Mouse (Mus musculus) frontal cortex, postnatal 10 days (tissue): ENCODE measurements around the gene Ebi3.
"Not testable (repeated sequence)": the region's sequence is repeated elsewhere in the genome, so short reads cannot be mapped to it uniquely, and the experiment has no call there.

Source experiments
- DNase-seq, 2 experiments: peaks; one replicate each; pipeline ENCODE4 v3.0.0; 2022; ENCODE audit warnings: low spot score in 2 of 2, mixed read lengths in 1 of 2

The Ebi3 gene

DNA sequence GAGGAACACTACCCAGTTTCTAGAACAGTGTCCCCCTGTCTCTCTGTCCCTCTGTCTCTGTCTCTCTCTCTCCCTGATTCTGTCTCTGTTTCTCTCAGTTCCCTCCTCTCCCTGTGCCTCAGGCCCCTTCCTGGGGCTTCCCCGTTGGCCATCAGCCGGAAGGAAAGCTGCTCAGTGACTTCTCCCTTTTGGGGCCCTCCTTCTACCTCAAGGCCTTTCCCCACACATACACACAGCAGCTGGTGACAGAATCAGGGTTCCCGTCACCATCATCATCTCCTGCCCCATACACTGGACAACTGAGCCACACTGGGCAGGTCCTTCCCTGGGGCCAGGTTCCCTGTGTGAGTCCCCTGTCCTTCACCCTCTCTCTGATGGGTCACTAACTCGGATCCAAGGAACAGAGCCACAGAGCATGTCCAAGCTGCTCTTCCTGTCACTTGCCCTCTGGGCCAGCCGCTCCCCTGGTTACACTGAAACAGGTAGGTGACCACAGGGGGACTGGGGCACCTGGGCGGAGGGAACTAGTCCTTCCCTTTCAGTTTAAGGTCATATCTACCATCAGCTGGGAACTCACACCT is at the start of gene Ebi3:
TSS of gene Ebi3 (plus strand) at position 194 of the 581 bp plus-strand sequence.
- peak in 1 of 2 experiments; percentile 10 for DNase-seq

DNA sequence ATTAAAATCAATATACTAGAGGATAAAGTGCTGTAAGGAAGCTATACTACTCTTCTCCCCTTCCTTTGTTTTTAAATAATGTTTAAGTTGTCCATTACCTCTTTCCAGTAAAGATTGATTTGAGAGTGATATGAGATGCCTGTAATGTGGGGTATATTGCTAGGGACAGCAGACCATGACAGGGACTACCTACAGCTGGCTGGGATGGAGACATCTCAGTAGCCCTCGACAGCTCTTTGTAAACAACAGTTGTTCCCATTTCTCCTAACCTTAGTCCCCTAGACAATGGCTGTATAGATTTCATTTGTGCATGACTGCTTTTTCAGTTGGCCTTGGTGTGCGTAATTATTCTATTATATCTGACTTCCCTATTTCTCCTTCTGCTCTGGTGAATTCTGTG is 49.4 kb upstream of the Ebi3 start:
- no peak for DNase-seq

DNA sequence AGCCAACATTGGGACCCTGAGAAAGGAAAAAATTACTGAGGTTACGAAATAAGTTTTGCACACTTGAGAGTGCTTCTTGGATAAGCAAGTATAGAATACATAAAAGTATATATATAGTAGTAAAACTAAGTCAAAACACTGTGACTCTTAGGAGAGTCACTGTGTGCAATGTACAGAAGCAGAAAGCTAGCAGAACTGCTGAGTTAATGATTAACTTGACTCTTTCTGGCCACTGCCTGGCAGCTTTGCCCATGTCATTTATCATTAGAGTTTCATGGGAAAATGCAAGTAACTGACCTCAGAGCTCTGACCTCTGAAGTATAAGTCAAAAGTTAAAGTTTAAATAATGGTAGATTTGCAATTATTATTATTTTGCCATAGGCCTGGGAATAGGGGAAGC is 48.8 kb upstream of the Ebi3 start:
- no peak for DNase-seq

DNA sequence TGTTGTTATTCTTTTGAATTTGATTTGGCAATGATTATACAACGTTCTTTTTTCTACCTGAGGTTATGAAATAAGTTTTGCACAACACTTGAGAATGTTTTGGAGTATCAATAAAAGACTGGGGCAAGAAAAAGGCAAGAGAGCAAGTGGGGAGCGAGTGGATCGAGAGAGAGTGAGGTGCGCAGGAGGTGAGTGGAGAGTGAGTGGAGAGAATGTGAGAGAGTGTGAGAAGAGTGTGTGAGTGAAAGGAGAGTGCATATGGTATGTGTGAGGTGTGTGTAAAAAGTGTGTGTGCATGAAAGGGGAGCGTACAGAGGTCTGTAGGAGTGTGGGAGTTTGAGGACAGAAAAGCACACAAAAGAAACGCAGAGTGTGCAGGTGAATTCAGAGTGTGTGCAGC is 48.3 kb upstream of the Ebi3 start:
- DNase-seq = no peak

DNA sequence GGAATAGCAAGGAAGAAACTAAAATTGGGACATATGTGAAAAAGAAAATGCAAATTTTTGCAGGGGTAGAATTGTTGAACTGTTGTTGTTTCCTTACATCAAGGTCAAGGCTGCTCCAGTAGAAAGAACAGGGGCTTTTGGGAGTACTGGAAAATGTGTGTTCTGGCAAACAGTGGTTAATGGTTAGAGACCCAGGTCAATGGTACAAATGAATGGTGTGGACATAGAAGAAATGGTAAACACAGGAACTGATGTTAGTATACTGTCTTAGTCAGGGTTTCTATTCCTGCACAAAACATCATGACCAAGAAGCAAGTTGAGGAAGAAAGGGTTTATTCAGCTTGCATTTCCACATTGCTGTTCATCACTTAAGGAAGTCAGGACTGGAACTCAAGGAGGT is 45.8 kb upstream of the Ebi3 start:
- DNase-seq = no peak

DNA sequence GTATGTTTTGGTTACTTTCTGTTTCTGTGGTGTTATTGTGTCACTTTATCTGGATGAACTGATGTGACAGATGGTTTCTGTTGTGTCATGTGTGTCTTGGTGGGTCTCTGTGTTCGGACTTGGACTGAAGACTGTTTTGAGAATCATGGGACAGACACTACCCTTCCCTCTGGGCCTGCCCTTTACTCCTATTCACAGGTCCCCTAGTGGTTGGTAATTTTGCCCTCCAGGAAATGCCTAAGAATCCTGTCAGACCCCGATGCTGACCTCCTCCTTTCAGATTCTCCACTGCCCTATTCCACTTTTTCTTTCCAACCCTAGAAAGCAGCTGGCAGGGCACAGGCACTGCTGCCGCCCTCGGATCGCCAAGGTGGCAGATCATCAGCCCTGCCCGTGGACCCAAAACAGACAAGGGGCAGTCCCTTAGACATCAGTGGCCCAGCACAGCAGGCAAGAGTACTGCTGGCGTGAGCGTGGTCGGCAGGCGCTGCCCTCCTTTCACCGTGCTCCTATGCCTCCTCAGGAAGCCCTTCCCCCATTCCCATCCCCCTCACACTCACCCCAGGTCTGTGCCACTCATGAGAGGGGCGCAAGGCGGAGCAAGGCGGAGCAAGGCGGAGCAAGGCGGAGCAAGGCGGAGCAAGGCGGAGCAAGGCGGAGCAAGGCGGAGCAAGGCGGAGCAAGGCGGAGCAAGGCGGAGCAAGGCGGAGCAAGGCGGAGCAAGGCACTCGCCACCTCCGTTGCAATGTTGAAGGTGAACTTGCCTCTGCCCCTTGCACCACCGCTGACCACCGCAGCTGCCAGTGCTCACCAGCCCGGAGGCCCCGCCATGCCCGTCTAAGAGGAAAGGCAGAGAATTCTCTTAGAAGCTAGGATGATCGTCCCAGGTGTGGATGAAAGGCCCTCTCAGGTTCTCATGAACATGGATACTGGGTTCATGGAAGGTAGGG is 20.6 kb upstream of the Ebi3 start:
- DNase-seq = peak; percentile 69 to 70

DNA sequence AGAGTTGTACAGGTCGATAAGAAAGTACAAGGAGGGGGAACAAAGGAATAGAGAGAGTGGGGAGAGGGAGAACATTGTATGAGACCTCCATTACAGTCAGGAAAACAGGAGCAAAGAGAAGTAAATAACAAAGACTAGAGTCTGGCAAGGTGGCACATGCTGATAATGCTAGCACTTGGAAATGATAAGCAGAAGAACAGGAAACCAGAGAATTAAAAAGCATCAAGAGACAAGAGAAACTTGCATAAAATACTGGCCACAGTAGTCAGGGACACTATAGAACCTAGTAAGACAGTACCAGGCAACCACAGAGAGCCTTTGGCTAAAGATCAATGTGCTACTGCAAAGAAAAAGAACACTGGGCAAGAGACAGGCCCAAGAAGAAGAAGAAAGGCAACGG is 19.8 kb upstream of the Ebi3 start:
- DNase-seq = no peak

DNA sequence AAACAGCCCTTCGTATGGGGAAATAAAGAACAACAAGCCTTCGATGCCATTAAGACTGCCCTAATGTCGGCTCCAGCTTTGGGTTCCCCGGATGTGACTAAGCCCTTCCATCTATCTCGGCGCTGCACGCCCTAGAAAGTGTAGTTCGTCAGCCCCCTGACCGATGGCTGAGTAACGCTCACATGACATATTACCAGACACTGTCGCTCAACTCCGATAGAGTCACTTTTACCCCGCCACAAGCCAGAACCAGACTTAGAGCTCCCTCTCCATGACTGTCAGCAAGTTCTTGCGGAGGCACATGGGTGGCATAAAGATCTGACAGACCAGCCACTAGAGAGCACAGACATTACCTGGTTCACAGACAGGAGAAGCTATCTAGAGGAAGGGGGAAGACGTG is 19.2 kb upstream of the Ebi3 start:
- DNase-seq = no peak

DNA sequence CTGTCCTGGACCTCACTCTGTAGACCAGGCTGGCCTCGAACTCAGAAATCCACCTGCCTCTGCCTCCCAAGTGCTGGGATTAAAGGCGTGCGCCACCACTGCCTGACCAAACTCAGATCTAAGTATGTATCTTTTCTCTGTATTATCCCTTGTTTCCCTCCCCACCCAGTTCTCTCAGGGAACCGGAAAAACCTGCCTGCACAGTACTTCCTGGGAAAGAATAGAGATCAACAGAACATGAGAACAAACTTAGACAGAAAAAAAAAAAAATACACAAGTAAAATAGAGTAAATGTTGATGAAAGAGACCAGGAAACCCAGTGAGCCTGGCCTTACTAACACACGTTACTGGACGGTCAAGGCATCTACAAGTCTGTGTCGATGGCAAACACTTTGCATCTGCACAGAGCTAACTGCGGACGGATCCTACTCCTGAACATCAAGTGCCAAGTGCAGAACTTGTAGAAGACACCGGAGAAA is 8.0 kb upstream of the Ebi3 start:
- DNase-seq = not testable (repeated sequence)

DNA sequence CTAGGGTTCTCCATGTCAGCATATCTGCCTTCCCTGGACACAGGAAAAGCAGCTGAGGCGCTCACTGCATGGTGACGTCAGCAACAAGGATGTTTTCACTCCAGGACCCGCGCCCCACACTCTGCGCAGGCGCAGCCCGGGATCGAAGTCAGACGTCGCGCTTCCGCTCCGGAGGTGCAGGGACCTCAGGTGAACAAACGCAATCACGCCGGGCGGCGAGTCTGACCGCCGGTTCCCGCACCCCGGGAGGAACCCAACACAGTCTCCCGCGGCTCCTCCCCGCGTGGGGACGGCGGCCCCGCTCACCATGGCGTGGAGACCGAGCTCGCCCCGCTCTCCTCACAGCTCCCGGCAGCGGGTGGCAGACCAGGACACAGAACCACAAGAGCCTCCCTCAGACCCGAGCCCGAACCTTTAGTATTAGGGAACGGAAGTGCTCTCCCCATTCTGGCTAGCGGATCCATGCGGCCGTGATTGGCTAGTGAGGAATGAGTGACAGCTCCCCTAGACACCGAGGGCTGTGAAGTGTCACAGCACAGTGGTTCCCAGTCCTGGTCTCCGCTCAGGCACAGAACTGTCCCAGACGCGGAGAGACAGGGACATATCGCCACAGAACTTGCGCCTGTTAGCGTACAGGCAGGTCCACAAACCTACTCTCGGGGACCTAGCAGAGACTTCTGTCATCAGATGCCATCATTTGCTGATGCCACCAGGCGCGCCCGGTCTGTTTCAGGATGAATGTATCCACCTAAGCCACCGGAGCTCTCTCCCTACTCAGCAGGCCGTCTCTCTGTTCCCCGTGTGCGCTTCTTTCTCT is 7.4 kb upstream of the Ebi3 start:
- peak; percentile 90 to 91 for DNase-seq

DNA sequence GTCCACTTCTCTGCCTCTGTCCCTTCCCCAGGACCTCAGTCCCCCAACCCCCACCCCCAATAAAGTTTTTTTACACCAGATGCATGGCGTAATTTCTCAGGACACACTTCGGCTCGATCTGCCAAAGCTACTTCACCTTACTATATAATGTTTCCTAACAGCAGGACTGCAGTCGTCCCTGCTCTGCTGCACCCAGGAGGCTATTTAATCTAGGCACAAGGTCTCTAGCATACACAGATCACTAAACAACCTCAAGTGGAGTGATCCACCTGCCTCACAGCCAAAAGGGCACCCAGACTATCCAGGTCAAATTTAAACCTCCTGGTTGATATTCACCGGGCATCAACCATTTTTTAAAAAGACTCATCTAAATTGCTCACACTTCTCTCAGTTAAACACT is 6.7 kb upstream of the Ebi3 start:
- DNase-seq = no peak

DNA sequence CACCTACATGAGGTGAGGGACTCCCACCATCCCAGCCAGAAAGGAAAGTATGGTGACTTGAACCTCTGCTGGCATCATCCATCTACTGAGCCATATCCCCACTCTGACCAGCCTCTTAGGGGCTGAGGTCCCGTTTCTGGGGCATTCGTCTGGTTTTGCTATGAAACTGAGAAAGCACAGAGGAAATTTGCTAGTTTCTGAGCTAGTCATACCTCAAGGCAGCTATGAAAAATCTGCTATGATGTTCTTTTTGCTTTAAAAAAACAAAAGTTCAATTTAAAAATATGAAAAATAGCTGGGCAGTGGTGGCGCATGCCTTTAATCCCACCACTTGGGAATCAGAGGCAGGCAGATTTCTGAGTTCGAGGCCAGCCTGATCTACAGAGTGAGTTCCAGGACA is 3.8 kb upstream of the Ebi3 start:
- DNase-seq = no peak

DNA sequence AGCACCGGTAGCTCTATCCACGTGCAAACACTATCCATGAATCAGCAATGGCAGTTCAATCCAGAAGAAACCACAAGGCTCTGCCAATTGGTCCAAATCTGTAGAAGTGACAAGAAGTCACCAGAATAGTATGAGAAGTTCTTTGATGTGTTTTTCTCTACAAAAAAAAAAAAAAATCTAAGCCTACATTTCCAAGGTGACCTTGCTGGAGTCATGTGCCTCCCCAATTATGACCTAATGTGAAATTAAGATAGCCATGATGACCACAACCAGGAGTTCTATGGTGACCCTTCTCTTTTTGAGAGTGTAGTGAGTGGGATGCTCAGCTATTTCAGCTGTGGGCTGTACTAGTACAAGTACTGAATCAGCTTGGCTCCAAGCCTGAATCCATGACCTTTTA is 3.0 kb upstream of the Ebi3 start, which contains the start of gene Zfp119b:
TSS of gene Zfp119b (minus strand) at position 101 of the 400 bp plus-strand sequence.
- no peak for DNase-seq

DNA sequence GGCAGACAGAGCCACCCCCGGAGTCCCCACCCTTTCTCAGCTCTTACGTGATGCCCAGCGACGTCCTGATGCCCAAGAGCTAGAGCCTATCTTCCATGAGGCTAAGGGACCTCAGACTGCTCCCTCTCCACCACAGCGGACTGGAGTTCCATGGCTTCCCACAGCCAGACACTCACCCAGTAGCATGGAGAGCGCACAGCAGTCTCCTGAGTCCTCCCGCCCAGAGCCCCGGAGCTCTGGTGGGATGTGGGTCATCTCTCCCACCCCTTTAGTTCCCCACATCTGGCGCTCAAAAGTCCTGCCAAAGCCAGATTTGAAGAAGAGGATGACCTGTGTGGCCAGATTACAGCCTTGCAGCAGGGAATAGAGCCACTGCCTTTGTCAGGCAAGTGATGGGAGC is 1.8 kb upstream of the Ebi3 start:
- no peak for DNase-seq

DNA sequence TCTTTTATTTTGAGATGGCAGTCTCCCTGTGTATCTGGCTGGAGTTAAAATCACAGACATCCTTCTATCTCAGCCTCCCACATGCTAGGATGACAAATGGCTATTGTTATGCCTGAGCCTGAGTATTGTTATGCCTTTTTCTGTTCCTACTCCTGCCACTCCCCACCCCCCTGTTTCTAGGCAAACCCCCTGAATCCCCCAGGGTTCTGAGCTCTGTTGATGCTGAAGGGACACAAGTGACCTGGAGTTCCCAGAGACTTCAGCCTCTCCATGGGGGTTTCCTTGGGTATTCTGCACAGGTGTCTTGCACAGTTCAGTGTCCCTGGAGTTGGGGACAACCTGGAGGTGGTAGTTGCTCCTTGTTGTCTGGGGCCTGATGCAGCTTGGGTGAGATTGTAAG is 399 bp upstream of the Ebi3 start:
- DNase-seq = peak in 1 of 2 experiments; percentile 3

DNA sequence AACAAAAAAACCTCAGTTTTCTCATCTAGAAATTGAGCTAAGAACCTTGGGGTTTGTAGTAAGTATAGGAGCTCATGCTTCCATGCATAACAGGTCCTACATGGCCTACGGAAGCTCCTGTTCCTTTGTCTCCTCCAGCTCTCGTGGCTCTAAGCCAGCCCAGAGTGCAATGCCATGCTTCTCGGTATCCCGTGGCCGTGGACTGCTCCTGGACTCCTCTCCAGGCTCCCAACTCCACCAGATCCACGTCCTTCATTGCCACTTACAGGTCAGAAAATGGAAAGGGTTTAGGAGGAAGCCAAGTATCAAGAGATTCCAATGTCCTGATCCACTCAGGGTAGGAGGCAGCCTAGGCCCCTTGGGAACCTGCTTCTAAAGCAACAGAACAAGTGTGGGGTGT is 1.3 kb downstream of the Ebi3 start:
- no peak for DNase-seq

DNA sequence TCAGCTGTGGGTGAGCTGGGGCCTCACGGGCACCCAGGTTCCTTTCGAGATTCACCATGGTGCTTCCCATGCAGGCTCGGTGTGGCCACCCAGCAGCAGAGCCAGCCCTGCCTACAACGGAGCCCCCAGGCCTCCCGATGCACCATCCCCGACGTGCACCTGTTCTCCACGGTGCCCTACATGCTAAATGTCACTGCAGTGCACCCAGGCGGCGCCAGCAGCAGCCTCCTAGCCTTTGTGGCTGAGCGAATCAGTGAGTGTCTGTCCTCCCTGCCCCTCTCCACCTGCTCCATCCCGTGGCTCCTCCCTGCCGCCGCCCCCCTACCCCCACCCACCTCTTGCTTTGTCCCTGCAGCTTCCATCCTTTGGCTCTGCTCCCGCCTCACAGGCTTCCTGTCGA is 1.8 kb downstream of the Ebi3 start:
- DNase-seq = no peak

DNA sequence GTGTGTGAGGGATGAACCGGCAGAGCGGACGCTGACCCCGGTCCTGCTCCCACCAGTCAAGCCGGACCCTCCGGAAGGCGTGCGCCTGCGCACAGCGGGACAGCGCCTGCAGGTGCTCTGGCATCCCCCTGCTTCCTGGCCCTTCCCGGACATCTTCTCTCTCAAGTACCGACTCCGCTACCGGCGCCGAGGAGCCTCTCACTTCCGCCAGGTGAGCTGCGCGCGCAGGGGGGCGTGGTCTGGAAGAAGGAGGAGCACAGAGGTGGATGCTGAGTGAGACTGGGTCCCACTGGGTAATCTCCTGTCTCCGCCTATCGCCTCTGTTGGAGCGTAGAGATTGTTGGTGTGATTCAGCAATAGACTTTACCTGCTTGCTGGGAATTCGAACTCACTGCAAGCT is 3.7 kb downstream of the Ebi3 start:
- peak; percentile 71 to 76 for DNase-seq

DNA sequence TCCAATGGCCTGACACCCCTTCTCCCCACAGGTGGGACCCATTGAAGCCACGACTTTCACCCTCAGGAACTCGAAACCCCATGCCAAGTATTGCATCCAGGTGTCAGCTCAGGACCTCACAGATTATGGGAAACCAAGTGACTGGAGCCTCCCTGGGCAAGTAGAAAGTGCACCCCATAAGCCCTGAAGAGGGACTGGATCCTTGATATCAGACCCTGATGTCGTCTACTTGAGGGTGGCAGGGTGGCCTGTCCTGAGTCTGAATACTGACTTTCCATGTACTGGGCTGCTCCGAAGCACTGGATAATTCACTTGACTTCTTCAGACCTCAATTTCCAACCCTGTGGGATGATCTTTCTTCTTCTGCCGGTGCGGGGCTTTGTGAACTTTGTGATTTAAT is 4.2 kb downstream of the Ebi3 start:
- no peak for DNase-seq

DNA sequence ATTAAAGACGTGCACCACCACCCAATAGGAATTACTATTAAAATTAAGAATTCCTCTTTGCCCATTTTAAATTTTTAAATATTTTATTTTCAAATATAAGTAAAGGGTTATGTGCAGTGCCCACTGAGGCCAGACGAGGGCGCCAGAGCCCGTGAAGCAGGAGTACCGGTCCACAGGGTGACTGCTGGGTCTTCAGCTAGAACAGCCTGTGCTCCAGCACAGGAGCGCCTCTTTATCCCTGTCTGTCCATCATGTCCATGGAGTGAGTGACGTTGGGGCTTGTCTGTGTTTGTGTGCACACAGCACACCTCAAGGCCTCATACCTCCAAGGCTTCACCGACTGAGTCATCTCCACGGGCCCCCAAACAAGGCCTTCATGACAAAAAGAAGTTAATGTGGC is 4.7 kb downstream of the Ebi3 start:
- peak; percentile 41 to 62 for DNase-seq

DNA sequence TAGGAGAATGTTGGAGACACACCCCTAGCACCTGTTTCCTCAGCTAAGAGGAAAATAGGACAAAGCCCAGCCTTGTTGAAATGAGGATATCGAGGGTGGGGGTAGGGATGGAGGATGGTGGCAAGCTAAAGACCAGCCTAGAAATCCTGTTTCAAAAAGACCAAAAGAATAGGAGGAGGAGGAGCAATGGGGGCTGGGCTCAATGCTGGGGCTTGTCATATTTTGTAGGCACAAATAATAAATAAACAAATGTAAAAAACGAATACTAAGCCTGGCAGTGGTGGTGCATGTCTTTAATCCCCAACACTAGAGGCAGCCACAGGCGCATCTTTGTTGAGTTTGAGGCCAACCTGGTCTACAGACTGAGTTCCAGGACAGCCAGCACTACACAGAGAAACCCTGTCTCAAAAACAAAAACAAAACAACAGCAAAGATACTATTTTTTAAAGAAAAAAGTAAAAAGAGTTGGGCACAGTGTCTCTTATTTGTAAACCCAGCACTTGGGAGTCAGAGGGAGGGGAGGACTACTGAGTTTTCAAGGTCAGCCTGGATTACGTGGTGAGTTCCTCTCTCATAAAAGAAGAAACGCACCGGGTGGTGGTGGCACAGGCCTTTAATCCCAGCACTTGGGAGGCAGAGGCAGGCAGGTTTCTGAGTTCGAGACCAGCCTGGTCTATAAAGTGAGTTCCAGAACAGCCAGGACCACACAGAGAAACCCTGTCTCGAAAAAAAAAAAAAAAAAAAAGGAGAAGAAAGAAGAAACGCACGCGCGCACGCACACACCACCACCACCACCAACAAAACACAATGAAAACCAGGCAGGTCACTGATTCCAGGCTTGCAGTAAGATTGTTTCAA is 5.5 kb downstream of the Ebi3 start:
- DNase-seq = peak in 1 of 2 experiments; percentile 28
